Mouse (Mus musculus) spleen, adult 2 months (tissue): ENCODE results near the gene Tas2r137.

Experiments used
- CTCF ChIP-seq: fragments of 200-500 bp; IDR thresholded peaks from 2 replicates; pipeline ENCODE4 v1.5.1; 2011; ENCODE audit warnings: mild to moderate bottlenecking, inconsistent platforms; ENCODE audit not compliant: insufficient read depth, insufficient read length, insufficient replicate concordance; ENCODE audit errors: extremely low read depth
- POLR2A ChIP-seq: fragments of 200-500 bp; IDR thresholded peaks from 2 replicates; pipeline ENCODE4 v1.6.1; 2011; ENCODE audit warnings: low read depth, low read length, inconsistent platforms

GRCm38 (mm10) chr6:40476132-40476531 lies 14.9 kb upstream of the Tas2r137 start:
- TF ChIP-seq CTCF (no peak), POLR2A (no peak)
